Mouse (Mus musculus): ENCODE results near the gene Ptprd.
"Not testable (repeated sequence)": the region's sequence is repeated elsewhere in the genome, so short reads cannot be mapped to it uniquely, and the experiment has no call there.

Gene Ptprd

GRCm38 (mm10) chr4:77889489-77889888 is 322.3 kb downstream of the Ptprd start:
- no peak for DNase-seq (ENCODE audit: low spot score)

- no peak for DNase-seq (ENCODE audit: low spot score)
Measured at GRCm38 (mm10) chr4:77880213-77880612, 331.5 kb downstream of the Ptprd start.

GRCm38 (mm10) chr4:77861269-77861668 is 350.5 kb downstream of the Ptprd start:
- DNase-seq (ENCODE audit: low spot score), result no peak

- not testable (repeated sequence) for DNase-seq (ENCODE audit: low spot score)
Measured at GRCm38 (mm10) chr4:77797391-77797790, 414.4 kb downstream of the Ptprd start.

DNA sequence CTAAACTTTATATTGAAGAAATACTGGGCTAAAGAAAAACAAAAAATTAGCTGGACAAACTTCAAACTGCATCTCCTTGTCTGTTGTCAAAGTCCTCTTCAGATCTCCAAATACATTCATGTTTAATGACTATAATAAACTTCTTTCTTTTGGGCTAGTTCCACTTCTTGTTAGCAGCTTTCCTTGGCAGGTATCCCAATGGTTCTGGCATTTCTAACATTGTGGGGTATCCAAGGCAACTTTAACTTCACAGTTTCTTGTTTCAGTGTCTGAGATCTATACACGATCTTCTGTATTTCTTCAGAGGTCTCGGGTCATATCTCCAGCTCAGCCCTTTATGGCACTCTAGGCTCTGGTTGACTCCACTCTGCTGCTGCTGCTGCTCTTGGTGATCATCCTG is 434.5 kb downstream of the Ptprd start:
- no peak for DNase-seq (ENCODE audit: low spot score)

DNA sequence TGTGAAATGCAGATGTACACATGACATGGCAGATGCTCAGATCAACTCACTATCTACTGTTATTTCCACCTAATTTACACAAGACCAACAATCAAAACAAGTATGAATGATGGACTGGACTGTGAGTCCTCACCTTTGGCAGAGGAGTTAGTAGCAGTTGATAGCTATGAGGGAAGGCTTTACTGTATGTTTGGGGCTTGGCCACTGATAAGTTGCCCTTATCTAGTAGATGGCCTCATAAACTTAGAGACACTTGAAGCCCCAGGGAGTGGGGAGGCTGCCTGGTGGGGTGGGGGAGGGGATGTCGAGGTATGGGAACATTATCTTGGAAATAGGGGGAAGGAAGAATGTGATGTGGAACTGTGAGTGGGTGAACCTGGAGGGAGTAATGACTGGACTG is 448.0 kb downstream of the Ptprd start:
- DNase-seq (ENCODE audit: low spot score), result no peak

- DNase-seq (ENCODE audit: low spot score), result no peak
Measured at GRCm38 (mm10) chr4:77743391-77743790, 468.4 kb downstream of the Ptprd start.

GRCm38 (mm10) chr4:77721908-77722307 is 489.9 kb downstream of the Ptprd start:
- DNase-seq (ENCODE audit: low spot score), result no peak

- no peak for DNase-seq (ENCODE audit: low spot score)
Measured at GRCm38 (mm10) chr4:77717792-77718191, 494.0 kb downstream of the Ptprd start.

DNA sequence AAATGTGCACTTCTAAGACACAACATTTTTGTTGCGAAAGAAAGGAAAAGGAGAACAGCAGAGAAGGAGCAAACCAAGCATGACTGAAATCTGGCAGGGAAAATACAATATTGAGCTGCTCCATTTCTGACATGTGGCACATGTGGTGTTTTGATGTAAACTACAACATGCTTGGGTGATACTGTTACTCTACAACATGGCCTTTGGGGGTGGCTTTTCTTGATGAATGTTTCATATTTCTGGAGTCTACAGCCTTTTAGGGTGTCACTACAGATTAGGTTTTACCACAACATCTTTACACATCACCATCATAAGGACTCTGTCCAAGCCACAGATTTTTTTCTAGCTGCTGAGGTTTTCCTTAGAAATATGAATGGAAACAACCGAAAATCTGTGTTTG is 501.5 kb downstream of the Ptprd start:
- DNase-seq (ENCODE audit: low spot score), result no peak

- no peak for DNase-seq (ENCODE audit: low spot score)
Measured at GRCm38 (mm10) chr4:77698294-77698693, 513.5 kb downstream of the Ptprd start.

DNA sequence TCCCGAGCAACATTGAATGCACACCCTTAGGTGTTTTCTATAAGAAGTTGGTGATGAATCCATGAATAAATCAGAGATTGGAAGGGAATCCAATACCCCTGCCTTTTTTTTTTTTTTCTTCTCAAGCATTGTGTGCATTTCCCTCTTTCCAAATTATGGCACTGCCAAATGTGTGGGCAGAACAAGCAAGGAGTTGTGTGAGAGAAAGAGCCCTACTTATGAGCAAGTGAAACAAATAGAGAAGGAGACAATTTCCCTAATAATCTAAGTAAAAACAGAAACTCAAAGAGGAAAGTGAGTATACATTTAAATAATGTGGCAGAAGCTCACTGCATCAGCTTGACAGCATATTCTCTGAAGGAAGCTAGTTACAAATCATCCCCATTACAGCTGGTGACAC is 536.0 kb downstream of the Ptprd start:
- DNase-seq (ENCODE audit: low spot score), result no peak

DNA sequence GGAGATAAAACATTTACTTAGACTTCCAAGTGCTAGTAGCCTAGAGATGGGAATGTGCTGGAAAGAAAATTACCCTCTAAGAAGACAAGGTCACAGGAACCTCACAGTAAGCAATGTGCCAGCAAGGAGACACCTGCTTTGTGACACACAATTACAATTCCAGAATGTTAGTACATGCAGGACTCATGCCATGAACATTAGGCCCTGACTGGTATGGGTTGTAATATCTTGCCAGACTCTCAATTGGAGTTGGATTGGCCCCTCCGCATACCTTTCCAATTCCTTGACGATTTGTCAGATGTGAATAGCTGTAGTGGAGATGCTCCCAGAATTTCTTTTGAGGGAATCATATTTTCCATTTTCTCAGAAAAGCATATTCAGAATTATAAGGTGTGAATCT is 547.0 kb downstream of the Ptprd start:
- no peak for DNase-seq (ENCODE audit: low spot score)

- DNase-seq (ENCODE audit: low spot score), result no peak
Measured at GRCm38 (mm10) chr4:77662309-77662708, 549.5 kb downstream of the Ptprd start.

DNA sequence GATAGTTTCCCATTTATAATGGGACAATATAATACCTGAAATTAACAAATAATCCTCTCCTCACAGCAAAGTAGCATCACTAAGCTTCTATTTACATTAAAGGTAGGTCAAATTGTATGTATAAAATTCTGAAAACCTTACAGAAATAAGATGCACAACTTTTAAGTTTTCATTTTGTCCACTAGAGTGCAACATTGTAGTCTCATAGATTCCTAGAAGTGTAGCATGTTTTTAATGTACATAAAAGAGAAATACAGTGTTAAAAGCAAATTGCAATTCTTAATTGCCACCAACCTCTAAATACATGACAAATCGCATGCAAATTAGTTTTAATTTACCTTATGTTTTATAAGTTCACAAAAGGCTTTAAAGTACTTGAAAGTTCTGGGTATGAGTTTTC is 556.1 kb downstream of the Ptprd start:
- DNase-seq (ENCODE audit: low spot score), result no peak

DNA sequence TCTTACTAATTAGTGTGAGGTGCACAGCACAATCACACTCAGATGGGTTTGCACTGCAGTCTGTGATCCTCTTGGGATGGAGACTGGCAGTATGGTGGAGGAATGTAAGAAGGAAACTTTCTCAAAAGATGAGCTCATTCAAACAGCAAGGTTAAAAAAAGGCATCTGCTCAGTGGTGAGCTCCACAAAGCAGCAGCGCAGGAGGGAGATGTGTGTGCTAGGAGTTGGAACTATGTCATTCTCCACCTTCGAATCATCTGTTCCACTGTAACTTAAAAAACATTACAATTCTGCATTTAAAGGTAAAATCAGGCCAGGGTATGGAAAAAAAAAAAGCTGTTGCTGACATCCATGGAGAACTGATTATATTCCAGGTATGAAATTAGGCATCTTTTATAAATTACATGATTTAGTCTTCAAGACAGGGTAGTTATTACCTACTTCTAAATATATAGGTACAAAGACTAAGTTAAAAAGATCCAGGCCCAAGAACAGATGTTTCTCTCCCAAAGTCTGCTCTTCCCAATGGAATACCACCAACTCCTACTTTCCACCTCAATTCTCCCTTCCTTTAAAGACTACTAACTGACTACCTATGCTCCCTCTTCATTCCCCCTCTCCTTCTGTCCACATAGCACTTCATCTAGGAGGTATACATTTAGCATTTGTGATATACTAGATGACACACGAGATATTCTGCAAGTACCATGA is 562.0 kb downstream of the Ptprd start:
- no peak for DNase-seq (ENCODE audit: low spot score)

GRCm38 (mm10) chr4:77648911-77649310 is 562.9 kb downstream of the Ptprd start:
- no peak for DNase-seq (ENCODE audit: low spot score)

DNA sequence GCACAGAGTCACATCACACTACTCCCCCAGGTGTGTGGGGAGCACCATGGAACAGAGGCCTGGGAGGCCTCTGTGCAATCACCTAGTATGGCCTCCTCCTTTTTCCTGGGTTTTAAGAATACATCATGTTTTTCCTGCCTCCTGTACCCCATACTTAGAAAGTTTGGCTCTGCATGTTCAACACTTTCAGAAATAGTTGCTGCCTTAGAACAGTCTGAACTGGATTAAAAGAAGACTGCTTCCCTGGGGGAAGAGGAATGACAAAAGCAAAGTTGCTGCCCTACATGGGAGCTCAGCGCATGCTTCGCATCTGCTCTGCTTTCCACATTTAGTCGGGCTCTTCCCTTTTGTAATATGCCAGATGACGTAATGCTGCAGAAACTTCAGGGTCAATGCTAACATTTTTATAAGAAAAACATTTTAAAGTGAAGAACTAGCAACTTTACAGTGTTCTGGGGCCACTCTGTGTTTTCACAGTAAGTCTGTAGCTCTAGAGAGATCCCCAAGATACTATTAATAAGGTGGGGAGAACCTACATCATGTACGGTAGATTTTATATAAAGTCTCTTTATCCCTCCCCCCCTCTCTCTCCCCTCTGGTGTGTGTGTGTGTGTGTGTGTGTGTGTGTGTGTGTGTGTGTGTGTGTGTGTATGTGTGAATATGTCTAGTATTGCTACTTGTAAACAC is 564.2 kb downstream of the Ptprd start:
- no peak for DNase-seq (ENCODE audit: low spot score)

GRCm38 (mm10) chr4:77644435-77644834 is 567.3 kb downstream of the Ptprd start:
- DNase-seq (ENCODE audit: low spot score), result no peak

- DNase-seq (ENCODE audit: low spot score), result no peak
Measured at GRCm38 (mm10) chr4:77640022-77640421, 571.7 kb downstream of the Ptprd start.

- no peak for DNase-seq (ENCODE audit: low spot score)
Measured at GRCm38 (mm10) chr4:77613129-77613528, 598.6 kb downstream of the Ptprd start.

DNA sequence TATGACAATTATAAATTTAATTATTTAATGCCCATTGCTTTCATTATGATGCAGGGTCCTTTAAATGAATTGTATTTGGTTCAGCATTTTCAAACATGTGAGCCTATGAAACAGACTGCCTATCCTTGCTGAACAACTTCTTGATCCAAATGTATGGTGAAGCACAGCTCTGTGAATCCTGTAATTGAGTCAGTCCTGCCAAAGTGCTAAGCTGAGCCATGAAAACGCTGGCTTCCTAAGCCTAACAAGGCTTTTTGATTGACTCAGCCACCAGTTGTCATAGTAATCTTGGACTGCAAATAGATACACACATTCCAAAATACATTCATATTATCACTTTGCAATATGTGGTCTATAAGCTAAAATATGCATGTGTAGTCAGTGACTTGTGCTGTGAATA is 625.1 kb downstream of the Ptprd start:
- DNase-seq (ENCODE audit: low spot score), result no peak

- DNase-seq (ENCODE audit: low spot score), result no peak
Measured at GRCm38 (mm10) chr4:77586222-77586621, 625.5 kb downstream of the Ptprd start.
